Mouse (Mus musculus) lung, adult 2 months (tissue): ENCODE measurements around the gene Gm20388.

Experiments
- CTCF ChIP-seq: fragments of 200-500 bp; IDR thresholded peaks from 2 replicates; pipeline ENCODE4 v1.5.1; 2011; ENCODE audit warnings: mild to moderate bottlenecking, low read length, control low read depth; ENCODE audit not compliant: insufficient read depth
- POLR2A ChIP-seq: fragments of 200-500 bp; IDR thresholded peaks from 2 replicates; pipeline ENCODE4 v1.6.1; 2011; ENCODE audit warnings: low read depth, mild to moderate bottlenecking, control low read depth, low read length, borderline replicate concordance; ENCODE audit errors: extremely low read depth

GRCm38 (mm10) chr8:120916831-120917435, 1006.3 kb downstream of the Gm20388 start:
- TF ChIP-seq CTCF, result no peak
- no peak for TF ChIP-seq POLR2A
